Mouse (Mus musculus): ENCODE measurements around the gene Gm13279.
"Not testable (repeated sequence)": the region's sequence is repeated elsewhere in the genome, so short reads cannot be mapped to it uniquely, and the experiment has no call there.

DNA sequence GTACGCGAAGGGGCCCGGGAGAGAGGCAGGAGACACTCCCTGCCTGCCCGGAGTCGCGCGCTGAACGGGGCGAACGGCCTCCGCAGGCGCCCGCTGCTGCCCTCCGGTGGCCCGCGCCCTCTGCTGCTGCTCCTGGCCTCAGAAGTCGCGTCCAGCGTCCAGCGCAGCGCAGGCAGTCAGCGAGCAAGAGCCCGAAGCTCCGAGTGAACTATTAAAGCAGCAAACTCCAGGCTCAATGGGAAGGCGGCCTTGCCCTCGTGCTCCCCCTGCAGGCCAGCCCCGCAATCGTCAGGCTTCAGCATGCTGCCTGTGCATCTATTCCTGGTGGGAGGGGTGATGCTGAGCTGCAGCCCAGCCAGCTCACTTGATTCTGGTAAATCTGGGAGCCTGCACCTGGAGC, at the start of gene Gm13279:
- not testable (repeated sequence) for TF ChIP-seq POLR2A (IDR thresholded peaks at IDR 0.05; ENCODE audit: borderline replicate concordance, insufficient read depth, low read length); CTCF (IDR thresholded peaks at IDR 0.05; ENCODE audit: borderline replicate concordance, insufficient read depth, low read depth, low read length)

All from cerebellum, adult 2 months (tissue).